Mouse (Mus musculus) midbrain, embryonic 11.5 days (tissue): Measurements from ENCODE around the gene Gpc6. TPM values are rescaled to one million over a fixed set of nuclear protein-coding genes. Genes with fewer than 3 reads are reported as not detected.

Source experiments
- ATAC-seq: fragments of 200-750 bp; cut with Nextera tagmentation; 2 replicates; pipeline ENCODE4 v1.8.0; 2017; ENCODE audit warnings: moderate TSS enrichment, moderate library complexity; ENCODE audit not compliant: low FRiP score
- DNase-seq: peaks from one replicate; pipeline ENCODE4 v3.0.0; 2015; ENCODE audit warnings: low spot score; ENCODE audit errors: missing footprints
- H3K27ac ChIP-seq: fragments of 300-500 bp; sonication (generic); 2 replicates; pipeline ENCODE4 v1.5.1; 2014; ENCODE audit warnings: low read depth, low read length
- H3K27me3 ChIP-seq: fragments of 300-500 bp; sonication (generic); 2 replicates; pipeline ENCODE4 v1.6.1; 2014; ENCODE audit warnings: mild to moderate bottlenecking, low read length, moderate library complexity, mixed read lengths; ENCODE audit not compliant: control insufficient read depth, insufficient read depth
- H3K36me3 ChIP-seq: fragments of 300-500 bp; sonication (generic); 2 replicates; pipeline ENCODE4 v1.6.1; 2014; ENCODE audit warnings: mild to moderate bottlenecking, low read length, moderate library complexity, mixed read lengths; ENCODE audit not compliant: control insufficient read depth, insufficient read depth
- H3K4me1 ChIP-seq: fragments of 300-500 bp; sonication (generic); 2 replicates; pipeline ENCODE4 v1.6.1; 2014; ENCODE audit warnings: low read length; ENCODE audit not compliant: control insufficient read depth, insufficient read depth
- H3K4me2 ChIP-seq: fragments of 300-500 bp; sonication (generic); 2 replicates; pipeline ENCODE4 v1.6.1; 2014; ENCODE audit warnings: mild to moderate bottlenecking, moderate library complexity
- H3K4me3 ChIP-seq: fragments of 300-500 bp; sonication (generic); 2 replicates; pipeline ENCODE4 v1.5.1; 2014; ENCODE audit warnings: low read depth, low read length
- H3K9ac ChIP-seq: fragments of 300-500 bp; sonication (generic); 2 replicates; pipeline ENCODE4 v1.6.1; 2014; ENCODE audit warnings: low read length
- H3K9me3 ChIP-seq: fragments of 300-500 bp; sonication (generic); 2 replicates; pipeline ENCODE4 v1.6.1; 2016; ENCODE audit warnings: low read length; ENCODE audit not compliant: control insufficient read depth
- WGBS: fragments of 180-500 bp; shearing (Covaris S2); extraction: QIAGEN DNeasy Blood & Tissue Kit; methylation state at CpG from one replicate; pipeline ENCODE4 v1.1.7; 2014; 5-methylcytosine and 5-hydroxymethylcytosine counted together
- polyA plus RNA-seq: library from polyadenylated mRNA; unstranded; fragments of >200 nt; fragmentation: Nextera tagmentation; extraction: Ambion mirVana; gene quantifications from 2 replicates; pipeline ENCODE4 v1.2.1, GENCODE M21; 2014

Gpc6 gene
- polyA plus RNA-seq, 1 experiment from 2014 or later, result 24.6 TPM

DNA sequence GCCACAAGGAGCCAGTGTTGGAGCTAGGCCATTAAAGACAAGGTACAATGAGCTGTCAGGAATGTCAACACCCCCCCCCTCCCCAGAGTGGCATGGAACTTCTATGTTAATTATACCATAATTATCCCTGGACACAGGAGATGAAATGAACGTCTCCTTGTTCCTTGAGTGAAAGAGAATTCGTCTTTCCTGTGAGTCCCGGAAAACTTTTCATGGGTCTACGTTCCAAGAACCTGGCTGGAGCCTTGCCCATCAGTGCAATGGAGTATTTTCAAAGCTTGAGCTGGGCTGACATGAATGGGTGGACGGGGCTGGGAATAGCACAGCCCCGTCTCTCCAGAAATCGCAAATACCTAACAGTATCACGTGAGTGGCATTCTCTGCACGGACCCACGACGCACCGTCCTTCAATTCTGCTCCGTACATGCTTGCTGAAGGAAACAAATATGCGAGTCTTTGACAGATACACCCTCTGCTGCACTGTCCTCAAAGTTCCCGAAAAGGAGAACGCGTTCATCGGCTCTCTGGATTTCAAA is 444.3 kb downstream of the Gpc6 start:
- ATAC-seq (no peak), DNase-seq (peak; percentile 71)
- H3K9me3 ChIP-seq, result no peaks in the 10 kb centered on the region
- H3K4me3 ChIP-seq, result no peak overlapping the region
- H3K4me1 ChIP-seq, result no peaks in the 10 kb centered on the region
- no peak overlapping the region for H3K9ac ChIP-seq
- no peak overlapping the region for H3K4me2 ChIP-seq
- H3K27ac ChIP-seq, result no peak overlapping the region
- no peaks in the 10 kb centered on the region for H3K27me3 ChIP-seq
- H3K36me3 ChIP-seq, result no peaks in the 10 kb centered on the region
- 93% methylated on average over 18 of the region's 18 CpGs for WGBS

DNA sequence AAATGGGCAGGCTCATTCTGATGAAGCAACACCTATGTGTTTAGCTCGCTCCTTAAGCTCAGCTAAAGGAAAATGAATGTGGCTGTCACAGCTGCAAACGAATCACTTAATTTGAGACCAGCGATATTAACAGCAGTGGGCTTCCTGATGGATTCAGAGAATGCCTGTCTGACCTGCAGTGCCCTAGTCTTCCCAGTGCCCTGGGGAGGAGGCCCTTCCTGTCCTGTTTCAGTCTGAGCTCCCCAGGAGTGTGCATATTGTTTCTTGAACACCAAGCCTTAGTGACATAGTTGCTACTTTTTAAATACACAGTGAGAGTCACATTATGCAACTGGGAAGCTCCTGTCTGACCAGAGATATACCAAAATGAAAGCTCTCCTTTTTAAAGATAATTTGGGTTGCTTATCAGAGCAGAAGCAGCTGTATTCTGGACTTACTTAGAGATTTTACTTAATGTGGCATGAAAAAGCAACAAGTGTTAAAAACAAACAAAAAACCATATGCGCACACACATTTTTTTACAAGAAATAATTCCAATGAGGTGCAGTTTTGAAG is 451.8 kb downstream of the Gpc6 start:
- Histone ChIP-seq H3K27me3 (no peaks in the 10 kb centered on the region), H3K9ac (no peak overlapping the region), H3K4me1 (no peaks in the 10 kb centered on the region), H3K9me3 (no peaks in the 10 kb centered on the region), H3K36me3 (no peaks in the 10 kb centered on the region), H3K4me2 (no peak overlapping the region), H3K27ac (no peak overlapping the region), H3K4me3 (no peak overlapping the region)
- DNase-seq, result peak; percentile 82
- 50% methylated on average over 4 of the region's 4 CpGs for WGBS
- peak; percentile 66; the same call in 1 of the 2 replicates for ATAC-seq

GRCm38 (mm10) chr14:117379979-117380378 is 454.9 kb downstream of the Gpc6 start:
- no peak overlapping the region for H3K9ac ChIP-seq
- 73% methylated on average over 6 of the region's 6 CpGs for WGBS
- DNase-seq (peak; percentile 39), ATAC-seq (no peak)
- H3K4me3 ChIP-seq, result no peak overlapping the region
- H3K4me2 ChIP-seq, result no peak overlapping the region
- no peak overlapping the region for H3K27ac ChIP-seq
- H3K36me3 ChIP-seq, result no peaks in the 10 kb centered on the region
- H3K27me3 ChIP-seq, result no peaks in the 10 kb centered on the region
- H3K9me3 ChIP-seq, result no peaks in the 10 kb centered on the region
- H3K4me1 ChIP-seq, result peaks cover 4% of the 10 kb centered on the region; the same call in 1 of the 2 replicates

- DNase-seq (no peak), ATAC-seq (0 out of 2 replicates have a peak, but pooled peaks have one; percentile 61)
- no peak overlapping the region for H3K9ac ChIP-seq
- H3K4me2 ChIP-seq, result no peak overlapping the region
- no peak overlapping the region for H3K27ac ChIP-seq
- 52% methylated on average over 7 of the region's 7 CpGs for WGBS
- peaks cover 4% of the 10 kb centered on the region; the same call in 1 of the 2 replicates for H3K4me1 ChIP-seq
- H3K27me3 ChIP-seq, result no peaks in the 10 kb centered on the region
- H3K36me3 ChIP-seq, result no peaks in the 10 kb centered on the region
- no peak overlapping the region for H3K4me3 ChIP-seq
- no peaks in the 10 kb centered on the region for H3K9me3 ChIP-seq
These were observed 458.1 kb downstream of the Gpc6 start for GRCm38 (mm10) chr14:117383188-117383587.

DNA sequence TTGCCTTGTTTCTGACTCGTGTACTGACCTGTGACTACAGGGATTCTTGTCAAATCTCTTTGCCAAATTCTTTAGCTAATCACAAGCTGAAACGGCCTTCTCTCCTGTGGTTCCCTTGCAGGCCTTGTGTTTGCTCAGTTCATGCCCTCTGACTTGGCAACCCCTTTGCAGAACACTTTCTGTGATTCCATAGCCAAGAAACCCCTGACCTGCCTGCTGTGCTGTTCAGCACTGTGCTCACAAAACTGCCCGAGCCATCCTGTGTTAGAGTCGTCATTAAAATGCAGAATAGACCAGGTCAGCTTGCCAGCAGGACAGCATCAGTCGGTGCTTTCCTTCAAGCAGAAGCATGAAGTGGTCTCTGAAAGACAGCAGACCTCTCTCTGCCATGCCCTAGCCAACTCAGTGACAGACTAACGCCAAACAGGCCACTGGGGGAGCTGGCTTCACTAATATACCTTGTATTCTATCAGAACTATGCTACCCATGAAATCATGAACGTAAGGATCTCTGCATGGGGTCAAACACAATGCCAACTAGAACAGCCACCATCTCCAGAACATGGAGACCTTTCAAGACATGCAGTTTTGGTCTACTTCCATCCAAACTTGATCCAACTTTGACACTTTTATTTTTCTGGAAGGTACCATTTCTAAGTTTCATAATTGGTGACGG is 459.1 kb downstream of the Gpc6 start:
- H3K9me3 ChIP-seq, result no peaks in the 10 kb centered on the region
- ATAC-seq (no peak), DNase-seq (no peak)
- no peak overlapping the region for H3K27ac ChIP-seq
- H3K9ac ChIP-seq, result no peak overlapping the region
- H3K4me2 ChIP-seq, result no peak overlapping the region
- H3K4me3 ChIP-seq, result no peak overlapping the region
- 47% methylated on average over 8 of the region's 8 CpGs for WGBS
- H3K27me3 ChIP-seq, result no peaks in the 10 kb centered on the region
- peaks cover 4% of the 10 kb centered on the region; the same call in 1 of the 2 replicates for H3K4me1 ChIP-seq
- H3K36me3 ChIP-seq, result no peaks in the 10 kb centered on the region

DNA sequence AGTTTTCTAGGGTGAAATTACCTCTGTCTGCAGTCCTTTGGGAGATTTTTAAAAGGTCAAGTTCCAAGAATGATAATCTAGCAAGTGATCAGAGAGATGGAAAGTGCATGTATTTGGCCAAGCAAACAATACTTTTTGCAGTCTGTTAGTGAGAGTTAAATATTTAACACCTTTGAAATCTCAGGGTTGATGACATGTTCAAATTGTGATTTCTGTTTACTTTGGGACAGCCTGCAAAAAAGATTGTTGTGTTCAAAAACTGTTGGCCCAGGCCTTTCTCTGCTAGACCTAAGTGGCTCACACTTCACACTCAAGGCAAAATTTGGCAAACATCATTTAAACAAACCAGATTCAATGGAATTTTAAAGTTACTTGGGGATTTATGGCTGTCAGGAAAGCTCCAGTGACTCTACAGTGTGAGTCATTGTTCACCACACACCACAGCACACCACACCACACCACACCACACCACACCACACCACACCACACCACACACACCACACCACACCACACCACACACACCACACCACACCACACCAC is 460.7 kb downstream of the Gpc6 start:
- DNase-seq (no peak), ATAC-seq (no peak)
- H3K4me3 ChIP-seq, result no peak overlapping the region
- no peak overlapping the region for H3K9ac ChIP-seq
- H3K4me1 ChIP-seq, result peaks cover 4% of the 10 kb centered on the region; the same call in 1 of the 2 replicates
- H3K4me2 ChIP-seq, result no peak overlapping the region
- H3K9me3 ChIP-seq, result no peaks in the 10 kb centered on the region
- no peaks in the 10 kb centered on the region for H3K36me3 ChIP-seq
- H3K27ac ChIP-seq, result no peak overlapping the region
- no peaks in the 10 kb centered on the region for H3K27me3 ChIP-seq

- DNase-seq, result no peak
- H3K4me3 ChIP-seq, result no peak overlapping the region
- H3K36me3 ChIP-seq, result no peaks in the 10 kb centered on the region
- no peak overlapping the region for H3K27ac ChIP-seq
- ATAC-seq, result no peak
- H3K9ac ChIP-seq, result no peak overlapping the region
- H3K9me3 ChIP-seq, result no peaks in the 10 kb centered on the region
- WGBS, result 88% methylated on average over 3 of the region's 3 CpGs
- no peaks in the 10 kb centered on the region for H3K4me1 ChIP-seq
- H3K4me2 ChIP-seq, result no peak overlapping the region
- no peaks in the 10 kb centered on the region for H3K27me3 ChIP-seq
These were observed 465.7 kb downstream of the Gpc6 start for GRCm38 (mm10) chr14:117390794-117391320.

DNA sequence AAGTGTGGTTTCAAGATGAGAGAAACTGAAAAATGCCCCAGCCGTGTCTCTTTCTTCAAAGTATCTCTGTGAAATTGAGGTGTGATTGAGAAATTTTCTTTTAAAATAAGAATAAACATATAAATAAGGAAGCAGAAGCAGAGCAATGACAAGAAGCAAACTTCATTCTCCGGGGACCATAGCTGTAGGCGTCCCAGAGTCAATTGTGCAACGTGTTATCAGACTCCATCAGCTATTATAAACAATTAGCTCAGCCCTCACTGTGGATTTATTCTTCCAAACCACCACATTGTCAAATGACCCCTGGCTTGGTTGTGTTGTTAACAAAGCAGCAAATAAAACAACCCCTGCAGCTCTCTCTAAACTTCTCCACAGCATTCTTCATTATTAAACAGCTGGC is 466.3 kb downstream of the Gpc6 start:
- WGBS, result 85% methylated on average over 4 of the region's 4 CpGs

GRCm38 (mm10) chr14:117397165-117397564 is 472.1 kb downstream of the Gpc6 start:
- ATAC-seq (no peak), DNase-seq (no peak)
- H3K27me3 ChIP-seq, result no peaks in the 10 kb centered on the region
- H3K9ac ChIP-seq, result no peak overlapping the region
- no peaks in the 10 kb centered on the region for H3K9me3 ChIP-seq
- no peaks in the 10 kb centered on the region for H3K4me1 ChIP-seq
- H3K4me3 ChIP-seq, result no peak overlapping the region
- no peak overlapping the region for H3K27ac ChIP-seq
- no peak overlapping the region for H3K4me2 ChIP-seq
- H3K36me3 ChIP-seq, result no peaks in the 10 kb centered on the region
- WGBS, result 87% methylated on average over 3 of the region's 3 CpGs

More for the DNA sequence above, 466.3 kb downstream of the Gpc6 start:
- H3K4me2 ChIP-seq, result no peak overlapping the region
- H3K9ac ChIP-seq, result no peak overlapping the region
- no peak overlapping the region for H3K27ac ChIP-seq
- ATAC-seq (no peak), DNase-seq (no peak)
- H3K9me3 ChIP-seq, result no peaks in the 10 kb centered on the region
- no peaks in the 10 kb centered on the region for H3K4me1 ChIP-seq
- H3K27me3 ChIP-seq, result no peaks in the 10 kb centered on the region
- no peaks in the 10 kb centered on the region for H3K36me3 ChIP-seq
- no peak overlapping the region for H3K4me3 ChIP-seq
